Mouse (Mus musculus): ENCODE data around the gene Lelp1. TPM values are rescaled to one million over a fixed set of nuclear protein-coding genes. Genes with fewer than 3 reads are reported as not detected.

Lelp1 gene
- polyA plus RNA-seq, 1 experiment, result not detected

DNA sequence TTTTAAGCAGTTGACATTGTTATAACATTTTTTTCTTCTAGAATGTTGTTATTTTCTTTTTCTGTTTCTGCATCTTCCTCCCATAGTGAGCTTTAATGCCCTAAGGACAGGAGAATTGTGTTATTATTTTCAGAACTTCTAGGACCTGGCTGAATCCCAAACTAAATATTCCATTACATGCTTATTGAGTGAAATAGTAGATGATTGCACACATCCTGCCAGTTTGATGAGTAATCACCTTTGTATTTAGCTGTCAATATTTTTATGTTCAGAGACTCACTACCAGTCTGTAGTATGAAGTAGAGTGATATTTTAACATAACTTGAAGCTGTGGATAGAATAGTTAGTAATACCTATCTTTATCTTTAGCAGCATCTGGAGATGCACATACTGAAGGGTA is 31.0 kb downstream of the Lelp1 start:
- Histone ChIP-seq H3K27ac (ENCODE audit: insufficient read depth, low read depth, low read length) (no peak overlapping the region), H3K4me1 (ENCODE audit: control insufficient read depth, insufficient read depth, low read length) (no peaks in the 10 kb centered on the region)
- no peak for TF ChIP-seq POLR2A (IDR thresholded peaks at IDR 0.05; ENCODE audit: borderline replicate concordance, low read depth, low read length)
- TF ChIP-seq CTCF (IDR thresholded peaks at IDR 0.05; ENCODE audit: low read depth, low read length), result no peak

DNA sequence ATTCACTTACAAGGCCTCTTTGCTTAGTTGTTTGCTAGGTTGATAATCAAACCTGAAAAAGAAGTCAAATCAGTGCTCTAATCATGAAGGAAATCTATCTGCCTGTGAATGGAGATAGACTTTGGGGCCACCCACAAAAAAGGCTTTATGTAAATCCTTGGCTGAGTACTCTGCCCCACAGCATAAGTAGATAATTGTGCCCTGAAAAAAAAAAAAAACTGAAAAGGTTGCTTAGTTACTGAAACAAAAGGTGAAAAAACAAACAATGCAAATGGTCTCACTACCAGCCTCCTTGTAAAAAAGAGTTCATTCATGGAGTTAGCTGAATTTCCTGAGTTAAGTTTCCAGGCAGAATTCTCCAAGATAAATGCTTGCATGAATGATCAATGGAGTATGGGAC is 31.8 kb downstream of the Lelp1 start:
- H3K4me3 ChIP-seq (ENCODE audit: insufficient read depth, low read length), result no peak overlapping the region
- TF ChIP-seq CTCF (IDR thresholded peaks at IDR 0.05; ENCODE audit: low read depth, low read length) (no peak), POLR2A (IDR thresholded peaks at IDR 0.05; ENCODE audit: borderline replicate concordance, low read depth, low read length) (no peak)
- no peak overlapping the region for H3K27ac ChIP-seq (ENCODE audit: insufficient read depth, low read depth, low read length)
- no peaks in the 10 kb centered on the region for H3K4me1 ChIP-seq (ENCODE audit: control insufficient read depth, insufficient read depth, low read length)

More for the DNA sequence above, 31.0 kb downstream of the Lelp1 start:
- no peak overlapping the region for H3K4me3 ChIP-seq (ENCODE audit: insufficient read depth, low read length)

DNA sequence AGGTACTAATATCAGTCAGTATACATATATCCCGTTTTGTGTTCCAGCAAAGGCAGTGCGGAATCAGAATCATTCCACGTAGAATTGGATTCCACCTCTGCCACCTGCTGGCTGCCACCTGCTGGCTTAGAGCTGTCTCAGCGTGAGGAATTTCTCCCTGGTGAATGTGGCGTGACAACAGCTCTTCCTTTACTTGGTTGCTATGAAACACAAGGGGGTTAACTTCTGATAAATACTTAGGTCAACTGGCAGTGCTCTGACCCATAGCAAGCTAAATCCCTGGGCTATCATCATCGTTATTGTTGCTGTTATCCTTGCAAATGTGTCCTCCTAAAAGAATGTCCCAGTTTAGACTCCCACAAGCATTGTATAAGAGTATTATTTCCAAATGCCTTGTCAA is 36.0 kb downstream of the Lelp1 start:
- TF ChIP-seq POLR2A (IDR thresholded peaks at IDR 0.05; ENCODE audit: borderline replicate concordance, low read depth, low read length), result no peak
- TF ChIP-seq CTCF (IDR thresholded peaks at IDR 0.05; ENCODE audit: low read depth, low read length), result no peak
- Histone ChIP-seq H3K27ac (ENCODE audit: insufficient read depth, low read depth, low read length) (no peak overlapping the region), H3K4me1 (ENCODE audit: control insufficient read depth, insufficient read depth, low read length) (no peaks in the 10 kb centered on the region), H3K4me3 (ENCODE audit: insufficient read depth, low read length) (no peak overlapping the region)

Other genes with a start within 250 kb of the Lelp1 start
- not detected in 2 replicates for gene Pglyrp3, start 128.2 kb downstream of the Lelp1 start, polyA plus RNA-seq (2012; ENCODE audit: insufficient read depth, insufficient read length, missing spikeins)
- not detected in 2 replicates for gene Lor, start 59.6 kb downstream of the Lelp1 start, polyA plus RNA-seq (2012; ENCODE audit: insufficient read depth, insufficient read length, missing spikeins)
- not detected in 2 replicates for gene Prr9, start 18.8 kb downstream of the Lelp1 start, polyA plus RNA-seq (2012; ENCODE audit: insufficient read depth, insufficient read length, missing spikeins)
- not detected in 2 replicates for gene Sprr2a1, start 73.1 kb upstream of the Lelp1 start, polyA plus RNA-seq (2012; ENCODE audit: insufficient read depth, insufficient read length, missing spikeins)
- not detected in 2 replicates for gene Sprr2a2, start 73.2 kb upstream of the Lelp1 start, polyA plus RNA-seq (2012; ENCODE audit: insufficient read depth, insufficient read length, missing spikeins)
- not detected in 2 replicates for gene Sprr2a3, start 142.7 kb upstream of the Lelp1 start, polyA plus RNA-seq (2012; ENCODE audit: insufficient read depth, insufficient read length, missing spikeins)
- not detected in 2 replicates for gene Sprr2b, start 173.9 kb upstream of the Lelp1 start, polyA plus RNA-seq (2012; ENCODE audit: insufficient read depth, insufficient read length, missing spikeins)
- gene Sprr2d, start 196.4 kb upstream of the Lelp1 start, polyA plus RNA-seq (2012; ENCODE audit: insufficient read depth, insufficient read length, missing spikeins), result not detected in 2 replicates
- not detected in 2 replicates for gene Sprr2e, start 209.4 kb upstream of the Lelp1 start, polyA plus RNA-seq (2012; ENCODE audit: insufficient read depth, insufficient read length, missing spikeins)
- not detected in 2 replicates for gene Sprr2f, start 222.4 kb upstream of the Lelp1 start, polyA plus RNA-seq (2012; ENCODE audit: insufficient read depth, insufficient read length, missing spikeins)
- not detected in 2 replicates for gene Sprr2h, start 242.9 kb upstream of the Lelp1 start, polyA plus RNA-seq (2012; ENCODE audit: insufficient read depth, insufficient read length, missing spikeins)

Data from bone marrow macrophage, adult 2 months (primary cell).